Mouse (Mus musculus) E14TG2a.4 (cell line): Measurements from ENCODE around the gene Tmem19.

ENCODE experiments used
- H3K27me3 ChIP-seq: 2 replicates; pipeline ENCODE4 v1.6.1; 2014; ENCODE audit warnings: low read length, control low read depth; ENCODE audit not compliant: insufficient read depth
- H3K36me3 ChIP-seq: 2 replicates; pipeline ENCODE4 v1.6.1; 2014; ENCODE audit warnings: low read length, control low read depth; ENCODE audit not compliant: insufficient read depth
- H3K4me1 ChIP-seq: replicated peaks from 2 replicates; pipeline ENCODE4 v1.6.1; 2014; ENCODE audit warnings: low read depth, low read length, control low read depth
- H3K4me3 ChIP-seq: replicated peaks from 2 replicates; pipeline ENCODE4 v1.5.1; 2014; ENCODE audit warnings: mild to moderate bottlenecking, low read length
- H3K9me3 ChIP-seq: 2 replicates; pipeline ENCODE4 v1.6.1; 2014; ENCODE audit warnings: low read length, control low read depth
- CTCF ChIP-seq: conservative IDR thresholded peaks from 2 replicates; pipeline ENCODE4 v1.5.1; 2014; ENCODE audit warnings: low read length
- NANOG ChIP-seq: IDR thresholded peaks from 2 replicates; pipeline ENCODE4 v1.6.1; 2014; ENCODE audit warnings: borderline replicate concordance, low read length, mixed read lengths
- POU5F1 ChIP-seq: IDR thresholded peaks from 2 replicates; pipeline ENCODE4 v1.6.1; 2014; ENCODE audit warnings: low read length, borderline replicate concordance

Tmem19 gene

DNA sequence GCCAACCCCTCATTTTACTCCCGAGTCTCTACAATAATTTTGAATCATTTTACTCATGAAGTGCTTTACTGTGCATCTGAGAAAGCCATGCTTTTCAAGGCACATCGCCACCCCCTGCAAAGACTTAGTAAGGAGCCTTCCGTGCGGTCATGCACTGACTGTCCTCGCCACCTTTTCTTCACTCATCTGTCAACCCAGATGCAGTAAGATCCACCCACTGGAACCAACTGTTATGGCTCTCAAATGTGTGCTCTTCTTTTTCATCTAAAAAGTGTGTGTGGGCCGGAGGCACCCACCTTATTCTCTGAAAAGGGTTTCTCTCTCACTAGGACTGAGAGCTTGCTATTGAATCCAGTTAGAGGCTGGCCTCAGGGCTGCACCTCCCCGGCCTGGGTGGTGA is 68.4 kb downstream of the Tmem19 start:
- peaks cover 44% of the 10 kb centered on the region for H3K36me3 ChIP-seq
- TF ChIP-seq POU5F1 (no peak), NANOG (no peak), CTCF (no peak)
- H3K27me3 ChIP-seq: no peaks in the 10 kb centered on the region
- no peak overlapping the region for H3K4me3 ChIP-seq
- peaks cover 12% of the 10 kb centered on the region for H3K4me1 ChIP-seq
- H3K9me3 ChIP-seq: no peaks in the 10 kb centered on the region

DNA sequence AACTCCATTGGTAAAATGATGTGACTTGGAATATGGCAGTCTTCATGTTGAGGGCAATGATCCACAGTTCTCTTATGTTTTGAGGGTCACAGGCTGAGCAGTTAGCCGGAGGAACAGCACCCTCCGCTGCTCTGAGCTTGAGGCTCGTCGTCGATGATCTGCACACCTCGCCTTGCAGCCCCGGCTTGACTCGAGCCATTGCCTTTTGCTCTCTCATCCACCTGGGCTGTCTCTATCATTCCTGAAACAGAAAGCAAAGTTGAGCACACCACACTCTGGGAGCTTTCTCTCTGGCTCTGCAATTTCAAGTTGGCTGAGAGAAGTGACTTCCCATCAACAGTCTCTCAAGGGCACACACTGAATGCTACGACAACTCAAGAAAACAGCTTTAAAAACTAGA is 71.6 kb downstream of the Tmem19 start:
- Histone ChIP-seq H3K9me3 (no peaks in the 10 kb centered on the region), H3K27me3 (no peaks in the 10 kb centered on the region), H3K4me3 (no peak overlapping the region), H3K36me3 (peaks cover 55% of the 10 kb centered on the region), H3K4me1 (peaks cover 16% of the 10 kb centered on the region)
- TF ChIP-seq CTCF (no peak), POU5F1 (no peak), NANOG (no peak)
